Mouse (Mus musculus) forebrain, embryonic 15.5 days (tissue): Measurements from ENCODE around the gene Slx4. TPM values are rescaled to one million over a fixed set of nuclear protein-coding genes. Genes with fewer than 3 reads are reported as not detected.

Source experiments
- ATAC-seq: fragments of 200-750 bp; cut with Nextera tagmentation; replicated peaks from 2 replicates; pipeline ENCODE4 v1.8.0; 2017; ENCODE audit warnings: mild to moderate bottlenecking, moderate TSS enrichment, moderate library complexity
- H3K27ac ChIP-seq: fragments of 300-500 bp; sonication (generic); replicated peaks from 2 replicates; pipeline ENCODE4 v1.5.1; 2015; ENCODE audit warnings: mild to moderate bottlenecking, inconsistent platforms
- H3K27me3 ChIP-seq: fragments of 300-500 bp; sonication (generic); 2 replicates; pipeline ENCODE4 v1.6.1; 2015; ENCODE audit warnings: inconsistent platforms
- H3K36me3 ChIP-seq: fragments of 300-500 bp; sonication (generic); 2 replicates; pipeline ENCODE4 v1.6.1; 2015; ENCODE audit warnings: mild to moderate bottlenecking, inconsistent platforms
- H3K4me1 ChIP-seq: fragments of 300-500 bp; sonication (generic); 2 replicates; pipeline ENCODE4 v1.6.1; 2015; ENCODE audit warnings: inconsistent platforms
- H3K4me2 ChIP-seq: fragments of 300-500 bp; sonication (generic); replicated peaks from 2 replicates; pipeline ENCODE4 v1.6.1; 2015; ENCODE audit warnings: mild to moderate bottlenecking, inconsistent platforms
- H3K4me3 ChIP-seq: fragments of 300-500 bp; sonication (generic); 2 replicates; pipeline ENCODE4 v1.5.1; 2015; ENCODE audit warnings: mild to moderate bottlenecking, inconsistent platforms
- H3K9ac ChIP-seq: fragments of 300-500 bp; sonication (generic); replicated peaks from 2 replicates; pipeline ENCODE4 v1.6.1; 2015; ENCODE audit warnings: mild to moderate bottlenecking, inconsistent platforms
- H3K9me3 ChIP-seq: fragments of 300-500 bp; sonication (generic); 2 replicates; pipeline ENCODE4 v1.6.1; 2016; ENCODE audit warnings: inconsistent platforms
- WGBS: fragments of 180-500 bp; shearing (Covaris S2); methylation state at CpG from one replicate; pipeline ENCODE4 v1.1.7; 2015; ENCODE audit warnings: mixed read lengths; 5-methylcytosine and 5-hydroxymethylcytosine counted together
- polyA plus RNA-seq: library from polyadenylated mRNA; unstranded; fragments of >200 nt; fragmentation: Nextera tagmentation; extraction: Ambion mirVana; gene quantifications from 2 replicates; pipeline ENCODE4 v1.2.1, GENCODE M21; 2015

The Slx4 gene
- polyA plus RNA-seq, 1 experiment from 2014 or later: 21.9 TPM

- Histone ChIP-seq H3K27ac (no peak overlapping the region), H3K4me1 (no peaks in the 10 kb centered on the region)
- ATAC-seq: no peak
These were observed 70.0 kb downstream of the Slx4 start for GRCm38 (mm10) chr16:3933536-3933935.

GRCm38 (mm10) chr16:3929151-3929550 lies 74.4 kb downstream of the Slx4 start:
- no peaks in the 10 kb centered on the region for H3K4me1 ChIP-seq
- H3K4me2 ChIP-seq: no peak overlapping the region
- ATAC-seq: no peak
- H3K27ac ChIP-seq: no peak overlapping the region
- no peak overlapping the region for H3K9ac ChIP-seq
- peaks cover 68% of the 10 kb centered on the region for H3K36me3 ChIP-seq
- H3K4me3 ChIP-seq: no peak overlapping the region
- WGBS: 84% methylated on average over 7 of the region's 7 CpGs
- no peaks in the 10 kb centered on the region for H3K9me3 ChIP-seq
- no peaks in the 10 kb centered on the region for H3K27me3 ChIP-seq

More at GRCm38 (mm10) chr16:3933536-3933935, 70.0 kb downstream of the Slx4 start:
- H3K4me2 ChIP-seq: no peak overlapping the region
- H3K36me3 ChIP-seq: peaks cover 83% of the 10 kb centered on the region
- H3K9me3 ChIP-seq: no peaks in the 10 kb centered on the region
- H3K9ac ChIP-seq: no peak overlapping the region
- WGBS: 96% methylated on average over 6 of the region's 6 CpGs
- H3K27me3 ChIP-seq: no peaks in the 10 kb centered on the region
- H3K4me3 ChIP-seq: no peak overlapping the region

Other genes starting within 250 kb of the Slx4 start
- gene Olfr15, start 172.9 kb downstream of the Slx4 start, polyA plus RNA-seq: not detected in 2 replicates
- gene Zfp174, start 156.5 kb downstream of the Slx4 start, polyA plus RNA-seq: 2.6 TPM in 2 replicates
- gene Naa60, start 131.4 kb downstream of the Slx4 start, polyA plus RNA-seq: 81.2 and 82.1 TPM in 2 replicates
- 11.7 and 12.8 TPM in 2 replicates for gene Zfp597, start 119.2 kb downstream of the Slx4 start, polyA plus RNA-seq
- 1.6 and 4.7 TPM in 2 replicates for gene Gm20695, start 119.1 kb downstream of the Slx4 start, polyA plus RNA-seq
- 12.9 and 14.9 TPM in 2 replicates for gene 1700037C18Rik, start 95.1 kb downstream of the Slx4 start, polyA plus RNA-seq
- 40.1 and 42.1 TPM in 2 replicates for gene Cluap1, start 95.0 kb downstream of the Slx4 start, polyA plus RNA-seq
- gene Nlrc3, start 27.1 kb downstream of the Slx4 start, polyA plus RNA-seq: 0.84 and 1.1 TPM in 2 replicates
- gene Dnase1, start 33.2 kb upstream of the Slx4 start, polyA plus RNA-seq: 5.7 and 7.3 TPM in 2 replicates
- gene Trap1, start 74.1 kb upstream of the Slx4 start, polyA plus RNA-seq: 51.5 and 52.9 TPM in 2 replicates
- 48.0 and 48.3 TPM in 2 replicates for gene Crebbp, start 210.2 kb upstream of the Slx4 start, polyA plus RNA-seq